Mouse (Mus musculus) heart, adult 2 months (tissue): ENCODE measurements around the gene E130311K13Rik. TPM values are rescaled to one million over a fixed set of nuclear protein-coding genes. Genes with fewer than 3 reads are reported as not detected.

Source experiments
- DNase-seq, 2 experiments: peaks; one replicate each; pipeline ENCODE4 v3.0.0; 2021
- H3K27ac ChIP-seq: fragments of 200-600 bp; 2 replicates; pipeline ENCODE4 v1.8.1; 2022
- H3K27me3 ChIP-seq: fragments of 200-500 bp; 2 replicates; pipeline ENCODE4 v1.6.1; 2012; ENCODE audit warnings: mild to moderate bottlenecking, low read length, inconsistent platforms, mixed read lengths; ENCODE audit not compliant: control insufficient read depth, insufficient read depth
- H3K36me3 ChIP-seq: fragments of 200-500 bp; 2 replicates; pipeline ENCODE4 v1.6.1; 2012; ENCODE audit warnings: low read length, inconsistent platforms; ENCODE audit not compliant: control insufficient read depth, insufficient read depth
- H3K4me1 ChIP-seq: fragments of 200-500 bp; 2 replicates; pipeline ENCODE4 v1.6.1; 2011; ENCODE audit warnings: low read length; ENCODE audit not compliant: control insufficient read depth, insufficient read depth
- H3K4me3 ChIP-seq: fragments of 200-600 bp; 2 replicates; pipeline ENCODE4 v1.8.1; 2022
- H3K79me2 ChIP-seq: fragments of 200-500 bp; replicated peaks from 2 replicates; pipeline ENCODE4 v1.6.1; 2012; ENCODE audit warnings: mild to moderate bottlenecking, inconsistent platforms, low read length, moderate library complexity, mixed read lengths; ENCODE audit not compliant: control insufficient read depth, insufficient read depth
- H3K9ac ChIP-seq: fragments of 200-500 bp; 2 replicates; pipeline ENCODE4 v1.6.1; 2012; ENCODE audit warnings: low read depth, mild to moderate bottlenecking, control low read depth, inconsistent platforms, low read length, mixed read lengths
- CTCF ChIP-seq: fragments of 200-600 bp; IDR thresholded peaks from 2 replicates; pipeline ENCODE4 v1.8.1; 2022; ENCODE audit warnings: antibody characterized with exemption, mild to moderate bottlenecking, moderate library complexity
- EP300 ChIP-seq: fragments of 200-500 bp; IDR thresholded peaks from 2 replicates; pipeline ENCODE4 v1.6.1; 2011; ENCODE audit warnings: low read depth, low read length, control low read depth; ENCODE audit not compliant: insufficient read depth
- POLR2A ChIP-seq: fragments of 200-500 bp; IDR thresholded peaks from 2 replicates; pipeline ENCODE4 v1.6.1; 2011; ENCODE audit warnings: mild to moderate bottlenecking, low read depth, low read length, control low read depth; ENCODE audit not compliant: insufficient read depth
- WGBS: fragments of 180-500 bp; shearing (Covaris S2); methylation state at CpG from one replicate; pipeline ENCODE4 v1.1.7; 2018; 5-methylcytosine and 5-hydroxymethylcytosine counted together
- intact Hi-C: fragments of 180-260 bp; cut with DNase I; formaldehyde crosslinking; loops from one replicate; pipeline ENCODE4 v1.15.1; 2025
- polyA plus RNA-seq: library from polyadenylated mRNA; depleted of rRNA; stranded (reverse); fragments of >200 nt; gene quantifications from 2 replicates; pipeline ENCODE4 v1.2.3, GENCODE M21; 2012
- total RNA-seq, 2 experiments: library from RNA; stranded (reverse); gene quantifications; 2 replicates each; pipeline ENCODE4 v1.2.3; 2021

The E130311K13Rik gene
- total and polyA plus RNA-seq, 3 experiments = 3.3 to 11.8 (median 10.9) TPM

DNA sequence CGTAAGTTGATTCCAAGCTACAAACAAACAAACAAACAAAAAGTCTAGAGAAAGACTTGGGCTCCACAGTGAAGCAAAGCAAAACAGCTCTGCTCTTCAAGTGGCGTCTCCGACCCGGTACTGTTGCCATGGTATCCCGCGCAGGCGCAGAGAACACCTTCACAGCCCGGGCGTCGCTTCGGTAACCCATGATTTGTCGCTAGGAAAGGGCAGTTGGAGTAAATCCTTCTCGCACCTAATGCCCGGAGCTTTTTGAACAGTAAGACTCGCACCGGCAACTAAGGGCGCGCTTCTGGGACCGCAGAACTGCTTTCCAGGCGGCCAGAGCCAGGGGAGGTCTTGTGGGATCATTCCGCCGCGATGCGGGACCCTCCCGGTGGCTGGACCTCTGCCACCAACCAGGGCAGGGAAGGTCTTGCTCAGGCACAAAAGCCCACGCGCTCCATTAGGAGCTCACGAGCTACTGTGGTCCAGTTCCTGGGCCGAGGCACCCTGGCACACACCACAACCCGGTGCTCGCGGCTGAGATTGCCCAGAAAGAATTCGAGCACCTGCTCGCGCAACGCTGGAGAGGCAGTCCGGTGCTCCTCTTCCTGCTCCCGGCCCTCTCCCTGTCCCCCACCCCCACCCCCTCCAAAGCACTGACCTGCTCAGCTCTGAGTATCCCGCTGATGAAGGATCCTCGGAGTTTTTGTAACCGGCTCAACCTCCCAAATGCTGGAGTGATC lies 30.5 kb downstream of the E130311K13Rik start:
- Histone ChIP-seq H3K4me1 (no peaks in the 10 kb centered on the region), H3K9ac (no peak overlapping the region), H3K36me3 (no peaks in the 10 kb centered on the region), H3K79me2 (no peaks in the 10 kb centered on the region), H3K27me3 (no peaks in the 10 kb centered on the region), H3K4me3 (peak overlapping the region; percentile 46), H3K27ac (no peak overlapping the region)
- intact Hi-C loops = no loop called here
- no peak for TF ChIP-seq EP300
- DNase-seq = peak; percentile 61
- under 1% methylated on average over 41 of the region's 41 CpGs for WGBS

- 58% methylated on average over 1 of the region's 1 CpGs for WGBS
- H3K79me2 ChIP-seq = no peaks in the 10 kb centered on the region
- TF ChIP-seq EP300 (no peak), CTCF (no peak), POLR2A (no peak)
- H3K27me3 ChIP-seq = no peaks in the 10 kb centered on the region
- intact Hi-C loops = no loop called here
- H3K9ac ChIP-seq = no peak overlapping the region
- H3K4me3 ChIP-seq = no peak overlapping the region
- no peaks in the 10 kb centered on the region for H3K4me1 ChIP-seq
- H3K27ac ChIP-seq = no peak overlapping the region
- H3K36me3 ChIP-seq = no peaks in the 10 kb centered on the region
- no peak for DNase-seq
Observed at GRCm38 (mm10) chr3:63897177-63897576, 32.1 kb downstream of the E130311K13Rik start.

GRCm38 (mm10) chr3:63896303-63896702 lies 33.0 kb downstream of the E130311K13Rik start:
- intact Hi-C loops = no loop called here
- no peak for TF ChIP-seq CTCF
- TF ChIP-seq EP300 = no peak
- no peak for TF ChIP-seq POLR2A
- DNase-seq = no peak
- no peaks in the 10 kb centered on the region for H3K36me3 ChIP-seq
- H3K4me3 ChIP-seq = no peak overlapping the region
- H3K9ac ChIP-seq = no peak overlapping the region
- H3K27me3 ChIP-seq = no peaks in the 10 kb centered on the region
- WGBS = 92% methylated on average over 4 of the region's 4 CpGs
- H3K79me2 ChIP-seq = no peaks in the 10 kb centered on the region
- no peaks in the 10 kb centered on the region for H3K4me1 ChIP-seq
- H3K27ac ChIP-seq = no peak overlapping the region

GRCm38 (mm10) chr3:63895786-63896185 lies 33.5 kb downstream of the E130311K13Rik start:
- no peak overlapping the region for H3K27ac ChIP-seq
- H3K36me3 ChIP-seq = no peaks in the 10 kb centered on the region
- no peaks in the 10 kb centered on the region for H3K4me1 ChIP-seq
- H3K27me3 ChIP-seq = no peaks in the 10 kb centered on the region
- H3K79me2 ChIP-seq = no peaks in the 10 kb centered on the region
- H3K9ac ChIP-seq = no peak overlapping the region
- DNase-seq = no peak
- no peak overlapping the region for H3K4me3 ChIP-seq
- TF ChIP-seq EP300 (no peak), POLR2A (no peak), CTCF (no peak)
- intact Hi-C loops = no loop called here
- 67% methylated on average over 2 of the region's 2 CpGs for WGBS

DNA sequence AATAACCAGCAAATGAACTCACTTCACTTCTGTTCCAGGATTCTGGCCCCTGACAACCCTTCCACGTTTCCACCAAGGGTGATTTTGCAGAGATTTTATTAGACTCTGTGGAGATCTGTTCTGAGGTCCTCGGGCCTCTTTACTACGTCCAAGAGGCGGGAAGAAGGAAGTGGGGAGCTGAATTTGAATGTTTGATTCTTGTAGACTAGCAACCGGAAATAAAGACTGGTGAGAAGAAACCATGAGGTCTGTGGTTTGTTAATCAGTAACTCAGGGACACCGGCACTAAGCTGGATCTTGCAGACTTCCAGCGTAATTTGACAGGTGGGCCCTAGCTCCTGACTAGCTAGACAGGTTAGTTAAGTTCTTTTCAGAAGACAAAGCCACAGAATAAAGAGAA lies 35.6 kb downstream of the E130311K13Rik start:
- no peaks in the 10 kb centered on the region for H3K4me1 ChIP-seq

DNA sequence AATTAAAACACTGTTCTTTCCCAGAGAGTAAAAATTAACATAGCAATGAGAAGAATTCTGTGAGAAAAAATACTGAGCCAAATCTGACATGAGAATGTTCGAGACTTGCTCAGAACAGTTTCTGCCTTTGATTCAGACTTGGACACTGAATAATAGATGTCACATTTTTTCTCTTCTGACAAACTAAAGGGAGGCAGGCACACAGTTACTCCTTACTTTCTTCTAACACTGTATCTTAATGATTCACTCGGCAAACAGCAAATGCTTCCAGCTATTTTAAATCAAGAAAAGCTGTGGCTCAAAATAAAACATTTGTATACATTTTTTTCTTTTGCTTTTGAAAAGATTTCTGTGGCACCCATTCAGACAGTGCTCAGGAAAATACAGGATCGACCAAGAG lies 37.1 kb downstream of the E130311K13Rik start:
- Histone ChIP-seq H3K36me3 (no peaks in the 10 kb centered on the region), H3K9ac (no peak overlapping the region), H3K79me2 (no peaks in the 10 kb centered on the region), H3K27me3 (no peaks in the 10 kb centered on the region), H3K4me3 (no peak overlapping the region), H3K4me1 (no peaks in the 10 kb centered on the region), H3K27ac (no peak overlapping the region)
- intact Hi-C loops = no loop called here
- no peak for DNase-seq
- no peak for TF ChIP-seq POLR2A
- TF ChIP-seq EP300 = no peak
- TF ChIP-seq CTCF = no peak
- 51% methylated on average over 3 of the region's 3 CpGs for WGBS

More for the DNA sequence above, 35.6 kb downstream of the E130311K13Rik start:
- intact Hi-C loops = no loop called here
- no peaks in the 10 kb centered on the region for H3K79me2 ChIP-seq
- no peaks in the 10 kb centered on the region for H3K36me3 ChIP-seq
- TF ChIP-seq POLR2A = no peak
- TF ChIP-seq CTCF = no peak
- no peak for TF ChIP-seq EP300
- H3K9ac ChIP-seq = no peak overlapping the region
- H3K27ac ChIP-seq = no peak overlapping the region
- H3K27me3 ChIP-seq = no peaks in the 10 kb centered on the region
- no peak overlapping the region for H3K4me3 ChIP-seq
- 64% methylated on average over 7 of the region's 7 CpGs for WGBS
- no peak for DNase-seq
